ENCODE assay signal across 39 mouse cellular contexts in genomic region chr8:9824770-9825169, GRCm38 (mm10). TPM values are rescaled to one million over a fixed set of nuclear protein-coding genes. Genes with fewer than 3 reads are reported as not detected.
DNase-seq lines count a peak whose midpoint lies in the region; ATAC-seq lines count a peak whose summit lies in the region.
"Had no signal": no experiment of that assay in that cellular context is flagged by ENCODE, and none has a peak within 500 bp of the region (broad histone marks: within the 10 kb centered on the region; RNA-seq: fewer than 3 reads in every experiment).

No protein-coding gene starts in this region.

- DNase-seq in layer of hippocampus, adult 11-12 months (ENCODE audit: low spot score): peak; percentile 22
- no peak for DNase-seq in layer of hippocampus, postnatal 14 days (ENCODE audit: low spot score in 2 of 2)
- peak; percentile 34 for DNase-seq in right cerebral cortex, adult 18-20 months
- no peak for DNase-seq in right cerebral cortex, postnatal 4 days
- peak; percentile 70 for DNase-seq in brain, adult 2 months (ENCODE audit: low read depth, low spot score)
- DNase-seq: adrenal gland, postnatal 14 days; cerebellum, adult 11-12 months; cerebellum, adult 9-11 months; embryo, embryonic 11 days; gastrocnemius, postnatal 25 days; kidney, adult 9 months; kidney, postnatal 10 days; liver, postnatal 0 days; lung, postnatal 4 days had no signal

- ATAC-seq in activated CD4-positive, CD25-positive, alpha-beta regulatory T cell, adult 4 months: no peak
- no peak for ATAC-seq in megakaryocyte, adult 5-6 weeks (ENCODE audit: poor library complexity, severe bottlenecking)
- ATAC-seq: forebrain, embryonic 16.5 days; hindbrain, postnatal 0 days; intestine, embryonic 15.5 days; liver, embryonic 12.5 days; liver, postnatal 0 days; midbrain, embryonic 13.5 days had no signal

RNA-seq across cellular contexts. Expression of gene Gm10217, which starts 39.3 kb away (rescaled TPM):
- not detected for total RNA-seq in layer of hippocampus, postnatal 14 days (2021)
- not detected for polyA plus RNA-seq in activated CD4-positive, CD25-positive, alpha-beta regulatory T cell, adult 4 months (2017; shearing (Covaris generic))
- total RNA-seq in megakaryocyte, adult 5-6 weeks (2015): not detected in 2 replicates
- total RNA-seq in megakaryocyte, adult 5-6 weeks (2017): not detected in 2 replicates
- total RNA-seq: adrenal gland, postnatal 14 days; ES-E14; gastrocnemius, adult 18-20 months; gastrocnemius, postnatal 25 days; heart, postnatal 25 days; hindbrain, postnatal 0 days; layer of hippocampus, postnatal 25 days; left cerebral cortex, postnatal 10 days; megakaryocyte-erythroid progenitor cell, adult 5-6 weeks had no signal
- polyA plus RNA-seq: embryonic facial prominence, embryonic 13.5 days; erythroblast, embryonic 14.5 days; forebrain, embryonic 11.5 days; forebrain, embryonic 16.5 days; heart, embryonic 10.5 days; heart, embryonic 15.5 days; hindbrain, embryonic 11.5 days; hindbrain, postnatal 0 days; intestine, embryonic 15.5 days; large intestine, adult 2 months; limb, embryonic 14.5 days; liver, embryonic 12.5 days; liver, postnatal 0 days; lung, embryonic 16.5 days; midbrain, embryonic 13.5 days; neural tube, embryonic 13.5 days; small intestine, adult 2 months; stomach, embryonic 14.5 days had no signal

RNA-seq across cellular contexts. Expression of gene Fam155a, which starts 53.8 kb away (rescaled TPM):
- total RNA-seq in layer of hippocampus, postnatal 14 days (2021): 100 to 1,000 TPM in 1 of 2 experiments, 10 to 100 TPM in 1; 98.4 to 111 TPM
- under 1 TPM in 1 of 2 experiments, not detected in 1; 0.30 TPM for polyA plus RNA-seq in activated CD4-positive, CD25-positive, alpha-beta regulatory T cell, adult 4 months (2017; shearing (Covaris generic))
- total RNA-seq in megakaryocyte, adult 5-6 weeks (2015): not detected in 2 replicates
- not detected in 2 replicates for total RNA-seq in megakaryocyte, adult 5-6 weeks (2017)
- total RNA-seq: gastrocnemius, adult 18-20 months; heart, postnatal 25 days; megakaryocyte-erythroid progenitor cell, adult 5-6 weeks had no signal
- polyA plus RNA-seq: erythroblast, embryonic 14.5 days; liver, postnatal 0 days had no signal

Comparison
In these comparisons a context has a peak if more than half of its experiments do, and no peak if none do; other contexts are left out.
1. DNase-seq: peak in layer of hippocampus, adult 11-12 months (single experiment), right cerebral cortex, adult 18-20 months (single experiment) and brain, adult 2 months (single experiment); none in layer of hippocampus, postnatal 14 days (0 of 2) and right cerebral cortex, postnatal 4 days (single experiment).
2. RNA of gene Fam155a, which starts 53.8 kb away (total RNA-seq): 98.4 to 111 TPM in layer of hippocampus, postnatal 14 days; not detected in megakaryocyte, adult 5-6 weeks; every median in the first group is over 10 times any median in the second.